Mouse (Mus musculus): ENCODE data around the gene Scimp.

DNA sequence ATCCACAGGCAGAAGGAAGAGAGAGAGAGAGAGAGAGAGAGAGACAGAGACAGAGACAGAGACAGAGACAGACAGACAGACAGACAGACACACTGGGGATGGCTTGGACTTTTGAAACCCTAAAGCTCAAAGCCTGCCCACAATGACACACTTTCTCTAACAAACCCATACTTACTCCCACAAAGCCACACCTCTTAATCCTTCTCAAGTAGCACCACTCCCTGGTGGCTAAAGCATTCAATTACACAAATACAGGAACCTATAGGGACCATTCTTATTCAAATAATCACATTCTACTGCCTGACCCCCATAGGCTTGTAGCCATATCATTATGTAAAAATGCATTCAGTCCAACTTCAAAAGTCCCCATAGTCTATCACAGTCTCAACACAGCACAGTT is 21.0 kb upstream of the Scimp start:
- no peak for TF ChIP-seq CHD2 (IDR thresholded peaks at IDR 0.05; ENCODE audit: low read depth, low read length)
- TF ChIP-seq ZC3H11A (IDR thresholded peaks at IDR 0.05; ENCODE audit: borderline replicate concordance, low read depth, low read length) = no peak
- TF ChIP-seq ZNF384 (IDR thresholded peaks at IDR 0.05; ENCODE audit: low read depth, low read length) = no peak
- no peak for TF ChIP-seq MAFK (IDR thresholded peaks at IDR 0.05; ENCODE audit: insufficient read depth, low read depth, low read length)
